15 mouse cellular contexts compared by ENCODE assay signal in the genomic region with DNA sequence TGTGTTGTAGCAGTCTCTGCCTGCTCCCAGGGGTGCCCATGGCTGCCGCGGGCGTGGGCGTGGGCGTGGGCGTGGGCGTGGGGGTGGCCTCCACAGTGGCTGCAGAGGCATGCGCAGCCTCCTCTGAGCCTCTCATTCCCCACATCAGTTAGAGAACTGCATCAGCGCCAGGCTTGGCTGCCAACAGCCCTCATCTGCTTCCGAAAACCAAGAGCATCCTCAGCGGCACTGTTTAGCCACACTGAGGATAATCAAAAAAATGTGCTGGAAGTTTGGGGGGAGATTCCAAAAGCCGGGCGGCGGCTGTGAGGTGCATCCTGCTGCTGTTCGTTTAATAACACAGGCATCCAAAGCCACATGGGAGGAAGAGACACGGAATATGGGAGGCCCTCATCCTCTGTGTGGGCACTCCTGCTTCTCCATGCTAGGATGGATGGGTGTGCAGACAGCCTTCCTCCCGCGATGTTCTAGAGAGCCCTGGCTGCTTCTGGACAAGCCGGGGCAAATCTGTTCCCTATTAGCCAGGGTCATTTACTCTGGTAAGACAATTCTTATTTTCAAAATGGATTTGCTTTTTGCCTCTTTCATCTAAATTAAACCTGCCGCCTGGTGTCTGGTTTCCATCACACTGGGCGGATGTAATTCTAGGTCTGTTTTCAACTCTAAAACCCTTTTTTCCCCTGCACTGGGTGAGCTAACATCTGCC. TPM values are rescaled to one million over a fixed set of nuclear protein-coding genes. Genes with fewer than 3 reads are reported as not detected.
DNase-seq lines count a peak whose midpoint lies in the region; ATAC-seq and TF ChIP-seq lines count a peak whose summit lies in the region.
"Had no signal": no experiment of that assay in that cellular context is flagged by ENCODE, and none has a peak within 500 bp of the region (broad histone marks: within the 10 kb centered on the region; RNA-seq: fewer than 3 reads in every experiment).

No protein-coding gene starts in this region.

- TF ChIP-seq CTCF in gastrocnemius, adult 2 months (IDR thresholded peaks at IDR 0.05), result no peak
- TF ChIP-seq CTCF in ES-Bruce4 (IDR thresholded peaks at IDR 0.05; ENCODE audit: low read depth, low read length), result no peak

- intact Hi-C loops in gastrocnemius, adult 2 months (cut with DNase I), result no loop called here
- intact Hi-C loops in gastrocnemius, postnatal 36 days (cut with DNase I), result no loop called here

- no peak for TF ChIP-seq POLR2A in ES-Bruce4 (IDR thresholded peaks at IDR 0.05; ENCODE audit: insufficient read depth, low read length)

- peak overlapping the region; percentile 16; the same call in 1 of the 2 replicates for H3K4me2 ChIP-seq in embryonic facial prominence, embryonic 12.5 days (replicated peaks)
- H3K4me2 ChIP-seq in kidney, embryonic 15.5 days, result no peak overlapping the region
- H3K4me2 ChIP-seq: lung, embryonic 14.5 days; stomach, embryonic 15.5 days had no signal

- no peaks in the 10 kb centered on the region for H3K27me3 ChIP-seq in ES-Bruce4 (ENCODE audit: control insufficient read depth, insufficient read depth, low read length, poor library complexity, severe bottlenecking)
- H3K27me3 ChIP-seq in embryonic facial prominence, embryonic 12.5 days, result no peaks in the 10 kb centered on the region
- H3K27me3 ChIP-seq in kidney, embryonic 15.5 days, result no peaks in the 10 kb centered on the region
- H3K27me3 ChIP-seq: stomach, embryonic 15.5 days had no signal

- no peaks in the 10 kb centered on the region for H3K9me3 ChIP-seq in ES-Bruce4 (replicated peaks; ENCODE audit: control insufficient read depth, insufficient read depth, low read length, poor library complexity, severe bottlenecking)
- no peaks in the 10 kb centered on the region for H3K9me3 ChIP-seq in embryonic facial prominence, embryonic 12.5 days
- no peaks in the 10 kb centered on the region for H3K9me3 ChIP-seq in kidney, embryonic 15.5 days (replicated peaks)
- H3K9me3 ChIP-seq: stomach, embryonic 15.5 days had no signal

- 34% methylated on average over 21 of the region's 21 CpGs for WGBS in embryonic facial prominence, embryonic 12.5 days
- WGBS in kidney, embryonic 15.5 days, result 87% methylated on average over 21 of the region's 21 CpGs

- no peaks in the 10 kb centered on the region for H3K36me3 ChIP-seq in ES-Bruce4 (ENCODE audit: control insufficient read depth, insufficient read depth, low read length, poor library complexity, severe bottlenecking)
- peaks cover 24% of the 10 kb centered on the region for H3K36me3 ChIP-seq in embryonic facial prominence, embryonic 12.5 days
- peaks cover 28% of the 10 kb centered on the region for H3K36me3 ChIP-seq in kidney, embryonic 15.5 days

- TF ChIP-seq EP300 in ES-Bruce4 (IDR thresholded peaks at IDR 0.05; ENCODE audit: insufficient read depth, low read depth, low read length), result no peak

- peak overlapping the region; percentile 49; the same call in 1 of the 2 replicates for H3K9ac ChIP-seq in ES-Bruce4 (ENCODE audit: low read depth, poor library complexity, severe bottlenecking)
- H3K9ac ChIP-seq in embryonic facial prominence, embryonic 12.5 days, result no peak overlapping the region
- no peak overlapping the region for H3K9ac ChIP-seq in kidney, embryonic 15.5 days
- H3K9ac ChIP-seq: lung, embryonic 14.5 days; stomach, embryonic 15.5 days had no signal

- DNase-seq in gastrocnemius, adult 2 months, result peak; percentile 62
- no peak for DNase-seq in gastrocnemius, postnatal 36 days
- peak; percentile 63 for DNase-seq in gastrocnemius, postnatal 25 days
- no peak for DNase-seq in urinary bladder, adult 2 months (ENCODE audit: low spot score)
- no peak for DNase-seq in retina, postnatal 1 day
- DNase-seq: adrenal gland, adult 2 months; cerebellum, postnatal 36 days; heart, postnatal 36 days; lung, embryonic 14.5 days; thymus, postnatal 4 days had no signal

- peaks cover 6% of the 10 kb centered on the region for H3K4me1 ChIP-seq in ES-Bruce4 (ENCODE audit: control insufficient read depth, insufficient read depth, low read length)
- H3K4me1 ChIP-seq in embryonic facial prominence, embryonic 12.5 days, result peaks cover 68% of the 10 kb centered on the region
- H3K4me1 ChIP-seq in kidney, embryonic 15.5 days, result peaks cover 54% of the 10 kb centered on the region

- no peak; the same call in 1 of the 2 replicates for ATAC-seq in embryonic facial prominence, embryonic 12.5 days (ENCODE audit: insufficient number of reproducible peaks, insufficient read depth, low FRiP score, low TSS enrichment)
- no peak for ATAC-seq in kidney, embryonic 15.5 days (replicated peaks; ENCODE audit: low FRiP score)
- ATAC-seq: intestine, embryonic 16.5 days had no signal

- H3K4me3 ChIP-seq in gastrocnemius, adult 2 months, result no peak overlapping the region
- no peak overlapping the region for H3K4me3 ChIP-seq in ES-Bruce4 (ENCODE audit: low read depth, low read length)
- no peak overlapping the region for H3K4me3 ChIP-seq in embryonic facial prominence, embryonic 12.5 days
- no peak overlapping the region for H3K4me3 ChIP-seq in kidney, embryonic 15.5 days (replicated peaks)
- H3K4me3 ChIP-seq: stomach, embryonic 15.5 days had no signal

- no peak overlapping the region for H3K27ac ChIP-seq in gastrocnemius, adult 2 months
- no peak overlapping the region for H3K27ac ChIP-seq in ES-Bruce4 (ENCODE audit: insufficient read depth, low read length)
- H3K27ac ChIP-seq in embryonic facial prominence, embryonic 12.5 days, result peak overlapping the region; percentile 78
- H3K27ac ChIP-seq in kidney, embryonic 15.5 days, result no peak overlapping the region
- H3K27ac ChIP-seq: stomach, embryonic 15.5 days had no signal

RNA-seq across cellular contexts. Expression of a gene that starts 16.5 kb away (rescaled TPM):
- total RNA-seq in gastrocnemius, adult 2 months (2021), result 10 to 100 TPM; 30.7 to 36.6 TPM
- 10 to 100 TPM; 19.2 to 23.2 TPM for total RNA-seq in gastrocnemius, postnatal 36 days (2021)
- 15.8 and 15.9 TPM in 2 replicates for polyA plus RNA-seq in ES-Bruce4 (2011; ENCODE audit: insufficient read depth, insufficient read length, low read depth, missing spikeins)
- 20.3 and 20.9 TPM in 2 replicates for polyA plus RNA-seq in embryonic facial prominence, embryonic 12.5 days (2016; fragmentation: Nextera tagmentation; extraction: Ambion mirVana)
- 10 to 100 TPM; 16.1 to 20.9 TPM for total RNA-seq in gastrocnemius, postnatal 25 days (2021)
- polyA plus RNA-seq in kidney, embryonic 15.5 days (2015; fragmentation: Nextera tagmentation; extraction: Ambion mirVana), result 12.8 and 15.0 TPM in 2 replicates
- polyA plus RNA-seq in urinary bladder, adult 2 months (2012; rRNA removed), result 15.8 and 20.8 TPM in 2 replicates

RNA-seq across cellular contexts. Expression of a gene that starts 16.6 kb away (rescaled TPM):
- total RNA-seq in gastrocnemius, adult 2 months (2021), result not detected
- not detected for total RNA-seq in gastrocnemius, postnatal 36 days (2021)
- polyA plus RNA-seq in ES-Bruce4 (2011; ENCODE audit: insufficient read depth, insufficient read length, low read depth, missing spikeins), result 4.1 and 8.1 TPM in 2 replicates
- polyA plus RNA-seq in embryonic facial prominence, embryonic 12.5 days (2016; fragmentation: Nextera tagmentation; extraction: Ambion mirVana), result 10.5 and 11.6 TPM in 2 replicates
- total RNA-seq in gastrocnemius, postnatal 25 days (2021), result under 1 TPM in 1 of 2 experiments, not detected in 1; 0.41 TPM
- 4.6 and 6.5 TPM in 2 replicates for polyA plus RNA-seq in kidney, embryonic 15.5 days (2015; fragmentation: Nextera tagmentation; extraction: Ambion mirVana)
- 0.66 and 0.77 TPM in 2 replicates for polyA plus RNA-seq in urinary bladder, adult 2 months (2012; rRNA removed)

RNA-seq across cellular contexts. Expression of a gene that starts 55.9 kb away (rescaled TPM):
- 100 to 1,000 TPM; 148 to 177 TPM for total RNA-seq in gastrocnemius, adult 2 months (2021)
- 100 to 1,000 TPM; 122 to 134 TPM for total RNA-seq in gastrocnemius, postnatal 36 days (2021)
- 42.3 and 50.4 TPM in 2 replicates for polyA plus RNA-seq in ES-Bruce4 (2011; ENCODE audit: insufficient read depth, insufficient read length, low read depth, missing spikeins)
- polyA plus RNA-seq in embryonic facial prominence, embryonic 12.5 days (2016; fragmentation: Nextera tagmentation; extraction: Ambion mirVana), result 54.1 and 57.6 TPM in 2 replicates
- total RNA-seq in gastrocnemius, postnatal 25 days (2021), result 100 to 1,000 TPM; 110 to 138 TPM
- 53.9 and 64.8 TPM in 2 replicates for polyA plus RNA-seq in kidney, embryonic 15.5 days (2015; fragmentation: Nextera tagmentation; extraction: Ambion mirVana)
- polyA plus RNA-seq in urinary bladder, adult 2 months (2012; rRNA removed), result 95.0 and 113 TPM in 2 replicates

Comparison
In these comparisons a context has a peak if more than half of its experiments do, and no peak if none do; other contexts are left out.
1. DNase-seq: peak in gastrocnemius, adult 2 months (single experiment) and gastrocnemius, postnatal 25 days (single experiment); none in gastrocnemius, postnatal 36 days (0 of 2), urinary bladder, adult 2 months (single experiment) and retina, postnatal 1 day (single experiment).